Mouse (Mus musculus) embryonic facial prominence, embryonic 12.5 days (tissue): Measurements from ENCODE around the gene Slc25a34. TPM values are rescaled to one million over a fixed set of nuclear protein-coding genes. Genes with fewer than 3 reads are reported as not detected.

Source experiments
- ATAC-seq: fragments of 200-750 bp; cut with Nextera tagmentation; 2 replicates; pipeline ENCODE4 v1.8.0; 2017; ENCODE audit not compliant: insufficient number of reproducible peaks, insufficient read depth, low FRiP score, low TSS enrichment
- H3K27ac ChIP-seq: fragments of 300-500 bp; sonication (generic); 2 replicates; pipeline ENCODE4 v1.5.1; 2016; ENCODE audit warnings: mild to moderate bottlenecking
- H3K27me3 ChIP-seq: fragments of 300-500 bp; sonication (generic); 2 replicates; pipeline ENCODE4 v1.6.1; 2016; ENCODE audit warnings: mild to moderate bottlenecking, moderate library complexity
- H3K36me3 ChIP-seq: fragments of 300-500 bp; sonication (generic); 2 replicates; pipeline ENCODE4 v1.6.1; 2016; ENCODE audit warnings: mild to moderate bottlenecking
- H3K4me1 ChIP-seq: fragments of 300-500 bp; sonication (generic); 2 replicates; pipeline ENCODE4 v1.6.1; 2016
- H3K4me2 ChIP-seq: fragments of 300-500 bp; sonication (generic); replicated peaks from 2 replicates; pipeline ENCODE4 v1.6.1; 2016; ENCODE audit warnings: mild to moderate bottlenecking, moderate library complexity
- H3K4me3 ChIP-seq: fragments of 300-500 bp; sonication (generic); 2 replicates; pipeline ENCODE4 v1.5.1; 2016; ENCODE audit warnings: mild to moderate bottlenecking
- H3K9ac ChIP-seq: fragments of 300-500 bp; sonication (generic); 2 replicates; pipeline ENCODE4 v1.6.1; 2016; ENCODE audit warnings: mild to moderate bottlenecking, moderate library complexity
- H3K9me3 ChIP-seq: fragments of 300-500 bp; sonication (generic); 2 replicates; pipeline ENCODE4 v1.6.1; 2016; ENCODE audit warnings: mild to moderate bottlenecking, moderate library complexity
- WGBS: fragments of 180-500 bp; shearing (Covaris S2); methylation state at CpG from one replicate; pipeline ENCODE4 v1.1.7; 2016; 5-methylcytosine and 5-hydroxymethylcytosine counted together
- polyA plus RNA-seq: library from polyadenylated mRNA; unstranded; fragments of >200 nt; fragmentation: Nextera tagmentation; extraction: Ambion mirVana; gene quantifications from 2 replicates; pipeline ENCODE4 v1.2.1, GENCODE M21; 2016

The Slc25a34 gene
- polyA plus RNA-seq, 1 experiment from 2014 or later, result not detected

DNA sequence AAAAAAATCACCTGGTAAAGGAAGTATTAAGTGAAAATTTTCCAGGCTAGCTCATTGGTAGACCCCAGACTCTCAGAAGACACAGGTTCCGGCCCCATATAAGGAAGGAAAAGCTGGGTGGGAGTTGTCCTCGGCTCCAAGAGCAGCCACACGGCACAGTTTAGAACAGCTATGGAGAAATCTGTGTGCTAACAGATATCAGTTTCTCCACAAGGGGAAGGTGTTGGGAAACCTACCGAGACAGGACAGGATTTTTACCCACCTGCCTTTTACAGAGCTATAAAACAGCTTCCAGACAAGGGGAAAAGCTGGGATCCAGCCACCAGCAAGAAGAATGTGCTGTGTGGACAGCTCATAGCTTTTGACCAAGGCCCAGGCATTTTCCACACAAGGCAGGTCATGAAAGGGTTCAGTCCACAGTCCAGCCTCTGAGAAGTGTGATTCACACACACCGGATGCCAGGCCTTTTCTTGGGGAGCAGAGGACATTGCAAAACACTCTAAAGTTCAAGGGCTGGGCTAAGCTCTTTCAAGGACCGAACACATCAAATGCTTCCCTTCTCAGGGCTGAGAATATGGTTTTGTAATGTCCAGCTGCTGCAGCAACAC lies 50.2 kb downstream of the Slc25a34 start:
- H3K4me1 ChIP-seq, result 0 out of 2 replicates have a peak, but pooled peaks cover 4% of the 10 kb centered on the region
- no peaks in the 10 kb centered on the region for H3K27me3 ChIP-seq
- no peak overlapping the region for H3K27ac ChIP-seq
- no peak overlapping the region for H3K4me2 ChIP-seq
- H3K9ac ChIP-seq, result no peak overlapping the region
- no peaks in the 10 kb centered on the region for H3K9me3 ChIP-seq
- H3K36me3 ChIP-seq, result peaks cover 19% of the 10 kb centered on the region
- no peak overlapping the region for H3K4me3 ChIP-seq
- WGBS, result 58% methylated on average over 6 of the region's 6 CpGs
- no peak for ATAC-seq

DNA sequence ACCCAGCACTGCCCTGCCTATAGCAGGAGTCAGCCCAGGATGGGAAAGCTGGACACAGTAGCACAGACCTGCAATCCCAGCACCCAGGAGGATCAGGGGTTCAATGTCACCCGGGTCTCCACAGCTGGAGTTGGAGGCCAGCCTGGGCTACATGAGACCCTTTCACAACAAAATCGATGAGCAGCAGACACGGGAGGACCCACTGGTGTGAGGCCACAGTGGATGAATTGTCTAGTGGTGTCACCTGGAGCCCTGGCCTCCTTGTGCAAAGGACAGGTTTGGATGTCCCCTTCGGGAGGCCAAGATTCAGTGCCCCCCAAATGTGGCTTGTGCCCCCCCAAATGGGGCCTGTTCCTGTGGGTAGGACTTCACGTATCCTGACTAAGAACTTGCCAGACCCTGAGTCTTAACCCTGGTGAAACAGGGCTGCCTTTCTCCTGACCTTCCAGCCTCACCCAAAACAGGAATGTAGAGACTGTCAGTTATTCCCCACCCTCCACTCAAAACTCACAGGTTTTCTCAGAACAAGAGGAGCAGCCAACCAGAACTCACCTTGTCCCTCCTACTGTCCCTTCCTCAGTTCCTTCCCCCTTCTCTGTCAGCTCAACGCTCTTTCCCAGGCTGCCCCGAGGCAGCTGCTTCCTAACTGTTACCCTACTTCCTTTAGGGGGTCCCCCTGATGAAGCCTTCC lies 50.8 kb downstream of the Slc25a34 start:
- Histone ChIP-seq H3K4me3 (no peak overlapping the region), H3K27ac (no peak overlapping the region), H3K9ac (no peak overlapping the region), H3K36me3 (peaks cover 12% of the 10 kb centered on the region), H3K27me3 (no peaks in the 10 kb centered on the region), H3K4me1 (0 out of 2 replicates have a peak, but pooled peaks cover 4% of the 10 kb centered on the region), H3K4me2 (no peak overlapping the region), H3K9me3 (no peaks in the 10 kb centered on the region)
- ATAC-seq, result no peak
- 68% methylated on average over 7 of the region's 7 CpGs for WGBS

DNA sequence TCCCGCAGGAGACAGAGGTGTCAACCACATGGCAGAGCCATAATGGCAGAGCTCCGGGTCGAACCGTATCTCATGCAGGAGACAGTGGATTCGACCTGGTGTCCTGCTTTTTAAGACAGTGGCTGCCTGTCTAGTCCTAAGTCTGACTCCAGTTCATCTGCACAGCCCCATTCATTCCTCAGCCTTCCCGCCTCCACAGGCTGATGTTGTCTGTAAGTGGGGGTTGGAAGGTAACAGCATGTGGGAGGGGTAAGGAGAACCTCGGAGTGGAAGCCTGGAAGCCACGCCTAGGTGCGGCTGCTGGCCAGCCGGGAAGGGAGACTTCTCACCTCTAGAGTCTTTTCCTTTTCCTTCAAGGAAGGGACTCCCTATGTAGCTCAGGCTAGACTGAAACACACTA lies 51.7 kb downstream of the Slc25a34 start:
- Histone ChIP-seq H3K9me3 (no peaks in the 10 kb centered on the region), H3K4me2 (no peak overlapping the region), H3K9ac (no peak overlapping the region), H3K4me3 (no peak overlapping the region), H3K36me3 (peaks cover 3% of the 10 kb centered on the region), H3K27ac (no peak overlapping the region), H3K27me3 (no peaks in the 10 kb centered on the region), H3K4me1 (0 out of 2 replicates have a peak, but pooled peaks cover 4% of the 10 kb centered on the region)
- ATAC-seq, result no peak
- 76% methylated on average over 10 of the region's 10 CpGs for WGBS

DNA sequence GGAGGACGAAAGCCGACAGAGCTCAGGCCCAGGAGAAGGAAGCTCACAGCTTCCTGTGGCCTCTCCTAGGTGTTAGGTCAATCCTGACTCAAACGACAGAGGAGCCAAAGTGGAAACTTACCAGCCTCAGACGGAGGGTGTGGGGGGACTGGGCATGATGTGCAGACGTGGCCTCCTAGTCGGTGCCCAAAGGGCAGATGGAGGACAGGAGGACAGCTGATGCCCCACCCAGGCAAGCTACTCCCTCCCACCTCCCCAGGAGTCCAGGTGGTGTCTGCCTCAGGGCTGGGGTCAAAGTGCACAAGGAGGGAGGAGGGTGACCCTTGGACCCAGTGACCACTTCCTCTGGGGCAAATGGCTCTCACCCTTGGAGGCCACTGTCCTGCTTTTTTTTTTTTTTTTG lies 52.3 kb downstream of the Slc25a34 start:
- Histone ChIP-seq H3K36me3 (no peaks in the 10 kb centered on the region; the same call in none of the 2 replicates), H3K27me3 (no peaks in the 10 kb centered on the region), H3K9me3 (no peaks in the 10 kb centered on the region), H3K4me3 (no peak overlapping the region), H3K9ac (no peak overlapping the region), H3K4me1 (0 out of 2 replicates have a peak, but pooled peaks cover 4% of the 10 kb centered on the region), H3K27ac (no peak overlapping the region), H3K4me2 (no peak overlapping the region)
- 61% methylated on average over 6 of the region's 6 CpGs for WGBS
- no peak for ATAC-seq

DNA sequence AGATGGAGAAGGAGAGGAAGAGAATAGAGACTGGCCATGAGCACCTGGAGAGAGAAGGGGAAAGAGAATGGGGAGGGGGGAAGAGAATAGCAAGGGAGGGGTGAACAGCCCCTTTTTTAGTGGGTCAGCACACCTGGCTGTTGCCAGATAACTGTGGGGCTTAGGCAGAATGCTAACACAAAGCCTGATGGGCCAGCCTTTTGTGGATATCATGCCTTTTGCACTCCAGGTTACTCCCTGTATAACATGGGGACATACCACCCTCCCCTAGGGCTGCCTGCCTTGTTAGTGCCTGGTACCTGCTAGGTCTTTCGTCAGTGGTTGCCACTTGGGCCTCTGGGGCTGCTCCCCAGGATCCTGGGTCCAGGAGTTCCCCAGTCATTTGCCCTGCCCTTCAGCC lies 52.8 kb downstream of the Slc25a34 start:
- no peaks in the 10 kb centered on the region for H3K9me3 ChIP-seq
- no peak overlapping the region for H3K4me2 ChIP-seq
- no peak overlapping the region for H3K27ac ChIP-seq
- H3K4me1 ChIP-seq, result 0 out of 2 replicates have a peak, but pooled peaks cover 4% of the 10 kb centered on the region
- no peaks in the 10 kb centered on the region for H3K36me3 ChIP-seq
- no peak for ATAC-seq
- H3K4me3 ChIP-seq, result no peak overlapping the region
- H3K27me3 ChIP-seq, result no peaks in the 10 kb centered on the region
- 81% methylated on average over 1 of the region's 1 CpGs for WGBS
- H3K9ac ChIP-seq, result no peak overlapping the region

DNA sequence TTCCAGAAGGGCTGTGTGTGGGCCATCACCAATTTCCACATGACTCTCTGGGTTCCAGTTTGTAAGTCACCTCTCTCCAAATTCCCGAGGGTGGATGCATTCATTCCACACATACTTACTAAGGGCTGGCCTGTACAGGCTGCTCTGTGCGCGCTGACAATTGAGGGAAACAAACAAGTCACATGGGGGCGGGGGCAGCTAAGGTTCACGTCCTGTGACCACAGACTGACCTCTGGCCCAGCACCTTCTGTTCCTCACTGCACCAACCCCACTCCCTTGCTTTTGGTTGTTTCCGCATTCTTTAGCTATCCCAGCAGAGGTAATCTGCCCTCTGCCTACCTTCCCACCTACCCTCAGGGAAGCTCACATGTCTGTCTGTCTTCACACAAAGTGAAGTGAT lies 53.6 kb downstream of the Slc25a34 start:
- no peaks in the 10 kb centered on the region for H3K27me3 ChIP-seq
- H3K9me3 ChIP-seq, result no peaks in the 10 kb centered on the region
- no peak overlapping the region for H3K4me3 ChIP-seq
- H3K9ac ChIP-seq, result no peak overlapping the region
- 0 out of 2 replicates have a peak, but pooled peaks cover 2% of the 10 kb centered on the region for H3K4me1 ChIP-seq
- H3K27ac ChIP-seq, result no peak overlapping the region
- H3K4me2 ChIP-seq, result no peak overlapping the region
- no peak for ATAC-seq
- WGBS, result 61% methylated on average over 6 of the region's 6 CpGs
- H3K36me3 ChIP-seq, result no peaks in the 10 kb centered on the region

DNA sequence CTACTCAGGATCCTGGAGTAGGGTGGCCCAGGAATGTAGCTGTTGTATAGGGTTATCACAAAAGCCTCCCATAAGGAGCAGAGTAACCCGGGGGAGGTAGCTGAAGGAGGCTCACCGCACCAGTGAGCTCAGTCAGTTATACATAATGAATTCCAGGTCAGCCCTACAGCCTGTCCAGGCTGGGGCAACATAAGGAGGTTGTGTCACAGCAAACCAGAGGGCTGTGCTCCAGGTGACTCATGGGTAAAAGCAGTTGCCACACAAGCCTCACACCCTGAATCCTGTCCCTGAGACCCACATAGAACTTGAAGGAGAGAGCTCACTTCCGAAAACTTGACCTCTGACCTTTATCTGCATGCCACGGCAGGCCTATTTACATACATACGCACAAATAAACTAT lies 54.7 kb downstream of the Slc25a34 start:
- H3K27ac ChIP-seq, result no peak overlapping the region

More for the DNA sequence above, 54.7 kb downstream of the Slc25a34 start:
- no peak for ATAC-seq
- H3K36me3 ChIP-seq, result no peaks in the 10 kb centered on the region
- WGBS, result 76% methylated on average over 5 of the region's 5 CpGs
- no peak overlapping the region for H3K4me3 ChIP-seq
- no peak overlapping the region for H3K4me2 ChIP-seq
- no peaks in the 10 kb centered on the region for H3K4me1 ChIP-seq
- H3K27me3 ChIP-seq, result no peaks in the 10 kb centered on the region
- H3K9me3 ChIP-seq, result no peaks in the 10 kb centered on the region
- H3K9ac ChIP-seq, result no peak overlapping the region

Other genes starting within 250 kb of the Slc25a34 start
- gene Clcnka, start 225.1 kb downstream of the Slc25a34 start, polyA plus RNA-seq, result 0.31 and 0.53 TPM in 2 replicates
- not detected in 2 replicates for gene Clcnkb, start 207.8 kb downstream of the Slc25a34 start, polyA plus RNA-seq
- not detected in 2 replicates for gene Hspb7, start 203.0 kb downstream of the Slc25a34 start, polyA plus RNA-seq
- gene Srarp, start 187.7 kb downstream of the Slc25a34 start, polyA plus RNA-seq, result not detected in 2 replicates
- 54.4 and 56.5 TPM in 2 replicates for gene Zbtb17, start 179.2 kb downstream of the Slc25a34 start, polyA plus RNA-seq
- gene Spen, start 85.2 kb downstream of the Slc25a34 start, polyA plus RNA-seq, result 15.0 and 15.9 TPM in 2 replicates
- gene Fblim1, start 17.7 kb downstream of the Slc25a34 start, polyA plus RNA-seq, result 71.3 and 77.2 TPM in 2 replicates
- 0.54 and 0.56 TPM in 2 replicates for gene Tmem82, start 5.2 kb downstream of the Slc25a34 start, polyA plus RNA-seq
- 9.8 and 10.6 TPM in 2 replicates for gene Plekhm2, start 41.1 kb upstream of the Slc25a34 start, polyA plus RNA-seq
- 1.5 TPM in 1 of 2 replicates, not detected in the other for gene Rsc1a1, start 61.8 kb upstream of the Slc25a34 start, polyA plus RNA-seq
- gene Ddi2, start 99.6 kb upstream of the Slc25a34 start, polyA plus RNA-seq, result 28.7 and 29.5 TPM in 2 replicates
- not detected in 2 replicates for gene Agmat, start 122.9 kb upstream of the Slc25a34 start, polyA plus RNA-seq
- gene Dnajc16, start 167.1 kb upstream of the Slc25a34 start, polyA plus RNA-seq, result 4.1 and 4.7 TPM in 2 replicates
- gene Casp9, start 169.8 kb upstream of the Slc25a34 start, polyA plus RNA-seq, result 18.1 and 21.9 TPM in 2 replicates
- gene Cela2a, start 202.3 kb upstream of the Slc25a34 start, polyA plus RNA-seq, result not detected in 2 replicates
- not detected in 2 replicates for gene Ctrc, start 222.5 kb upstream of the Slc25a34 start, polyA plus RNA-seq